Mouse (Mus musculus): ENCODE results near the gene Zbtb43.

The Zbtb43 gene

DNA sequence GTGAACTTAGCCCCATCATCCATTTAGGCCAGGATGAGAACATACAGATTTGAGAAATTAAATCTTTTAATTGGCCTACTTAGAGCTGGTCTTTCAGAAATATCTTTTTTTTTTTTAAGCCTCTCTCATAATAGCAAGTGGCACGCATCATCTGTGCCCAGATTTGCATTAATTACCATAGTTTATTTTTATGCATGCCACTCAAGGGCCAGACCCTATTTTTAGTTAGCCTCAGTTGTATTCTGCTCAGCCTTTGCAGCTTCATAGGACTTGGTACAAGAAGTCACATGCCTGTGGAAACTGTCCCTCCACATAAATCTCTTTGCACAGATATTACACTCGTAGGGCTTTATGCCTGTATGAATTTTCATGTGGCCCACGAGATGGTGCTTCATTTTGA lies 14.9 kb downstream of the Zbtb43 start:
- DNase-seq: no peak

DNA sequence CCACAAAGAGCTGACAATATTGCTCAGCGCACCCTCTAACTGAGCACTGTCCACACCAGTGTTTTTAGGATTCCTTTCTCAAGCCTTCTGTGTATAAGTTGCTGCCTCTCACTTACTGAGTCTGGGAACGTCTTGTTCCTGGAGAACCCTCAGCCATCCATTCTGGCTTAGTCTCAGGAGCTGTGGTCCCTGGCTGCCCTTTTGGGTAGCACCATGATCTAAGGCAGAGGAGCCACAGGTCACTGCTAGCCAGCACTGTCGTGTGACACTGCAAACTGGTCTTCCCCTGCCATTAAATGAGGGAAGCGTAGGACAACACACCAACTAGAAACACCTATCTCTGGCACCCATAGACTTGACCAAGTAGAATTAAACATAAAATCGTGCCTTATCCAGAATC lies 15.6 kb downstream of the Zbtb43 start:
- DNase-seq: no peak

- DNase-seq: peak; percentile 55 to 63
Observed at GRCm38 (mm10) chr2:33452140-33452539, 16.2 kb downstream of the Zbtb43 start.

- DNase-seq: no peak
Observed at GRCm38 (mm10) chr2:33451038-33451978, 17.1 kb downstream of the Zbtb43 start.

GRCm38 (mm10) chr2:33449119-33449873 lies 19.1 kb downstream of the Zbtb43 start:
- DNase-seq: no peak

DNA sequence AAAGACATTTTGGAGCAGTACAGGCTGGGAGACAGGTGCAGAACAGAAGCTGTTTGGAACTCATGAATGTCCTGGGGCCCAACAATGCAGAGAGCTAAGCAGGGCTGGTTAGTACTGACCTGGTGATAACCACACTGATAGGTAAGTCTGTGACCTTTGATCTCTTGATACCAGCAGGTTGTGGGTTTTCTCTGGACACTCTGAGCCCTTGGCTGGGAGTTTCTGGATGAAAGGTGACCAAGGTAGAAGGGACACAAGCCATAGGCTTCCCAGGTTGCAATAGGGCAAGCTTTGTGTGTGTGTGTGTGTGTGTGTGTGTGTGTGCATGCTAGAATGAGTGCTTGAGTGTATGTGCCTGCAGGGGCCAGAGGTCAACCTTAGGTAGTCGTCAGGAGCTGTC lies 21.6 kb downstream of the Zbtb43 start:
- DNase-seq: no peak

- DNase-seq: no peak
Observed at GRCm38 (mm10) chr2:33445741-33446140, 22.6 kb downstream of the Zbtb43 start.

DNA sequence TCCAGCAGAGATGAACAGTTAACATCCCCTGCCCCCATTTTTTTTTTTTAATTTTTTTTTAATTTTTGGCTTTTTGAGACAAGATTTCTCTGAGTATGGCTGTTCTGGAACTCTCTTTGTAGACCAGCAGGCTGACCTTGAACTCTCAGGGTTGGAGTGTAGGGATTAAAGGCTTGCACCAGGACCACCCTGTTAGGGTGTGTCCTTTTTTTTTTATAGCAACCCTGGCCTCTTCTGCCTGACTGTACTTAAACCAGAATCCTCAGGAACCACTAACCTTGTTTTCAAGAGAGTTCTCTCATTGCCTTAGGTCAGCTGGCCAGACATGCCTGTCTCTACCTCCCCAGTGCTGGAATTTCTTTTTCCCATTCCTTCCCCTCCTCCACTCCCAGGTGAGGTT lies 23.5 kb downstream of the Zbtb43 start:
- no peak for DNase-seq

DNA sequence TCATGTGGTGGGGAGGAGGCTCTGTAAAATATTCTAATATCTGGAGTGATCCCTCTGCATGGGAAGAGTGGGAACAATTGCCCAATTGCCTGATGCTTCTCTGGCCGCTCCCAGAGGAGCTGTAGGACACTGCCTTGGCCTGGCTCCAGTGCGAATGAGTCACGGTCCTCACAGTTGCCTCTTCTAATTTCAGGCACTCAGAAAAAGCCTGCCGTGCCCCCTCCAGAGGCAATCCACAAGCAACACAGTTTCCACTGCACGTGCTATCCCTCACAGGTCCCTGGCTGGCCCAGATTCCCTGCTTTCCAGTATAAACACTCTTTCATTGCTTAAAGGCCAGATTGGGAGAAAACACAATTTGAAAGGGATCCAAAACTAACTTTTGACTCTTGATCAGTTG lies 24.0 kb downstream of the Zbtb43 start:
- peak; percentile 92 to 95 for DNase-seq

GRCm38 (mm10) chr2:33442701-33443100 lies 25.7 kb downstream of the Zbtb43 start:
- DNase-seq: no peak

GRCm38 (mm10) chr2:33440893-33441292 lies 27.5 kb downstream of the Zbtb43 start:
- no peak for DNase-seq

- DNase-seq: no peak
Observed at GRCm38 (mm10) chr2:33439980-33440670, 28.2 kb downstream of the Zbtb43 start.

GRCm38 (mm10) chr2:33439471-33439881 lies 28.9 kb downstream of the Zbtb43 start:
- no peak for DNase-seq

DNA sequence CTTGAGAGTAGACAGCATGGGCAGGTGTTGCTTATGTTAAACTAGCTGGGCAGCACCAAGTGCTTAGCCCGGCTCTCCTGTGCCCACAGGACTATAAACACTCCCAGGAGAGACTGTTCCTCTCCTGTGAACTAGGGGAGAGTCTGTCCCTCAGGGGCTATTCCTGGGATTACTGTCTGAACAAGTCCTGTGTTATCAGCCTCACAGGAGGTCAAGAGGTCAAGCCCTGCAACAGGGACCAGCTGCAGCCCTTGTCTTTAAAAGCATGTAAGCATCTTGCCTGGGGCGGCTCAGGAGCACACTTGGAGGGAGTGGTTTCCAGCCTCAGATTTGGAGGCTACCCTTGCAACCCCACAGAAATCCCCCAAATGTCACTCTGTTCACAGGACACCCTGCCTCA lies 30.0 kb downstream of the Zbtb43 start:
- DNase-seq: no peak

GRCm38 (mm10) chr2:33437184-33437583 lies 31.2 kb downstream of the Zbtb43 start:
- no peak for DNase-seq

GRCm38 (mm10) chr2:33436035-33436580 lies 32.3 kb downstream of the Zbtb43 start:
- no peak for DNase-seq

GRCm38 (mm10) chr2:33435036-33435650 lies 33.2 kb downstream of the Zbtb43 start:
- DNase-seq: no peak

DNA sequence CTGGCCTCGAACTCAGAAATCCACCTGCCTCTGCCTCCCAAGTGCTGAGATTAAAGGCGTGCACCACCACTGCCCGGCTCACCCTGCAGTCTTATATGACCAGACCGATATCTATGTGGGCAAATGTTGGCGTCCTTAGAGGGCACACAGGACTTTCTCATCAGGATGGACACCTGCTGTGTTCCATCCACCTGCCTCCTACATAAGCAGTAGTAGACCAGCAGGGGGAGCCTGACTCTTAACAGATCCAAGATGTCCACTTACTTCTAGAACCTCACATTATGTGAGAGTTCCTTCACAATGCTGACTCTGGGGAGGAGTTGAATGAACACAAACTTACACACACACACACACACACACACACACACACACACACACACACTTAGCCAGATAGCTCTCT lies 35.5 kb downstream of the Zbtb43 start:
- peak; percentile 38 to 70 for DNase-seq

- DNase-seq: peak; percentile 52 to 55
Observed at GRCm38 (mm10) chr2:33430771-33431699, 37.3 kb downstream of the Zbtb43 start, which contains the start of gene Zbtb34. Gene Zbtb34 (minus strand): TSS chr2:33431324.

- no peak for DNase-seq
Observed at GRCm38 (mm10) chr2:33430081-33430770, 38.1 kb downstream of the Zbtb43 start.

- peak; percentile 57 to 58 for DNase-seq
Observed at GRCm38 (mm10) chr2:33429339-33429738, 39.0 kb downstream of the Zbtb43 start.

Data from lung, adult 18-20 months (tissue).